Mouse (Mus musculus) splenic B cell, adult 2 months (primary cell): Measurements from ENCODE around the gene Ptov1.

ENCODE experiments used
- DNase-seq: peaks from one replicate; pipeline ENCODE4 v3.0.0-alpha.2; 2011; ENCODE audit warnings: low read depth, low spot score
- H3K27me3 ChIP-seq: 2 replicates; pipeline ENCODE4 v1.6.1; 2012; ENCODE audit warnings: mild to moderate bottlenecking, low read length, moderate library complexity, mixed read lengths; ENCODE audit not compliant: control insufficient read depth, poor library complexity, insufficient read depth, severe bottlenecking
- H3K36me3 ChIP-seq: 2 replicates; pipeline ENCODE4 v1.6.1; 2012; ENCODE audit warnings: mild to moderate bottlenecking, low read length, moderate library complexity, mixed read lengths; ENCODE audit not compliant: control insufficient read depth, poor library complexity, insufficient read depth, severe bottlenecking

The Ptov1 gene

DNA sequence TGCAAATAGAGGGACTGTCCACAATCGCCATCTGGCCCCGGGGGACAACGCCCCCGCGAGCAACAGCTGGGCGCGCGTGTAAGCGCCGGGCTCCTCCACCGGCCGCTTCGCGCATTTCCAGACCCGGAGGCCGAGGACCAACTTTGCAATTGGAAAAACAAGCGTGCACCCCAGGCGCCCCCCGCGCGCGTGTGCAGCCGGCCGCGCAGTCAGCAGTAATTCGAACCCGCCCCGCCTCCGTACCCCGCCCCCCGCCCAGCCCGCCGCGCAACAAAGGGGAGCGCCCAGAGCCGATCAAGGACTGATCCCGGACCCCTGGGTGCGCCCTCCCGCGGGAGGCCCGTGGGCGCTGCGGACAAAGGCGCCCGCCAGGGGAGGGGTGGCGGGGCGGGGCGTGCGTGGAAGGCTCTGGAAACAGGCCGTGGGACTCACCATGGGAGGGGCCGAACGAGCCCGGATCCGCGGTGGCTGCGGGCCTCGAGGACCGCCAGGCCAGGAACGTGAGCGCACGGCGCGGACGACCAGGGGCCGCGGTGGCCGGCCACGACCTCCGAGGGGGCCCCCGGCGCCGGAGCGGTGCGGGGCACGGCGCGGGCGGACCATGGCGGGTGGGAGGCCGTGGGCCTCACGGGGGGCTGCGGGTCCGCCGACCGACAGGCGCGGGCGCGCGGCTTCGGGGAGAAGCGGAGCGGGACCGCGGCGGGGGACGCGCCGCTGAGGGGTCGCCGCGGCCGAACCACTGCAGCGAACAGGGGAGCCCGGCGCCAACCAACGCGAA, 480 bp downstream of the Ptov1 start:
- DNase-seq, result peak; percentile 60
- Histone ChIP-seq H3K27me3 (no peaks in the 10 kb centered on the region), H3K36me3 (no peaks in the 10 kb centered on the region)

DNA sequence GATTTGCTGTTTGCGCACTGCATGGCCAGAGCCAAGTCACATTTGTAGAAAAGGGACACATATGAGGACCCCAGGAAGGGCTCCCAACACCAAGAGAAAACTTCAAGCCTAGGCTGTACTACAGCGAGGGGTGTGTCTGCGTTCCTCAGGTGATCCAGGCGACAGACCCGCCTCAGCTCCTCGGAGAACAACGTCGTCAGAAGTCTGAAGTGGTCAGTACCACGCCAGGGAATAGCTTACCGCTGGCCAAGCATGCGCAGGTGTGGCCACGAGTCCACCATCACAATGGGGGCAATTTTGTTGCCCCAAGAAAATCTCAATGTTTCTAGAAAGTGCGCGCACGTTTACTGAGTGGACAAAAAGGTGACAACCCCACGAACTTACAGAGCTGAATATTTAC, 1.1 kb downstream of the Ptov1 start:
- H3K27me3 ChIP-seq, result no peaks in the 10 kb centered on the region
- H3K36me3 ChIP-seq, result no peaks in the 10 kb centered on the region
- DNase-seq, result no peak

DNA sequence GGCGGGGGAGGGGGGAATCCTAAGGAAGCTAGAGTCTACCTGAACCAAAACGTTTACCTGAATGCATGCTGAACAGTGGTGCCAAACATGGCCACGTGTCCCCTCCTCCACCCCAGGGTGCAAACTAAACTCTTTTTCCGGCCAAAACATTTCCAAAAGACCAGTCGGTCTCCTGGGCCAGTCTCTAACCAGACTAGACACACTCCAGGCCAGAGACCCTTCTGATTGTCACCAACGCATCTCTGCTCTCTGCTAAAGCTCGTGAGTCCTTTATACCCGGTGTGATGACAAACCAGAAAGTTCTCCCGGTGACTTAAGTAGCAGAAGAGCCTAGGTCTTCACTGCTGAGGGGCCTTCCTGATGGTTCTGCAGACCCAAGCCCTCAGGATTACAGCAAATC, 1.8 kb downstream of the Ptov1 start:
- H3K36me3 ChIP-seq, result no peaks in the 10 kb centered on the region
- no peak for DNase-seq
- no peaks in the 10 kb centered on the region for H3K27me3 ChIP-seq

DNA sequence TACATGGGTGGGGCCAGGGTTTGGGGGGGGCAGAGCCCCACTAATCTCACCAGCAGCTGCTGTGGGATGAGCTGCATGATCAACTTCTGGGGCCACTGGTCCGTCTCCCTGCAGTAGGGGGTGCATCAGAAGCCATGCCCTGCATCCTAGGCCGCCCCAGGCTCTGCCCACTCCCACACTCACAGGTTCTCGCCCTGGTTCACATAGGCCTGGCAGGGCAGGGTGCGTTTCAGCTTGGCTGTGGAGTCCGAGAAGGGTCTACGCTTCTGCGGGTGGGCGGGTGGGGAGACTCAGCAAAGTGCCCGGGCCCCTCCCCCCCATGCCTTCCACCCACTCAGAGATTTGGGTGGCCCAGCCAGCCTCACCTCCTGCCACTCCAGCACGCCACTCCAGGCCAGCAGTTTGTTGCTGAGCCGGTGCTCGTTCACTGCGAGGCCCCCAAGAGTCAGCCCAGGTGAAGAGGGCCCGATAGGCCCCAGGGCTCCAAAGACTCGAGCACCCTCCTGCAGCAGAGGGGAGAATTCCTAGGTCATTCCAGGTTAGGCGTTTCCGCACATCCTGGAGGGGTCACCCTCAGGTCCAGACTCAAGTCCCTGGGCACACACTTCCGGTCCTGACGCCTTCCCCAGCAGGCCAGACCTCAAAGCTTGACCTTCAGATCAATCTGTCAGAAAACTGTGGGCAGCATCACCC, 2.4 kb downstream of the Ptov1 start:
- Histone ChIP-seq H3K27me3 (no peaks in the 10 kb centered on the region), H3K36me3 (no peaks in the 10 kb centered on the region)
- DNase-seq, result no peak

DNA sequence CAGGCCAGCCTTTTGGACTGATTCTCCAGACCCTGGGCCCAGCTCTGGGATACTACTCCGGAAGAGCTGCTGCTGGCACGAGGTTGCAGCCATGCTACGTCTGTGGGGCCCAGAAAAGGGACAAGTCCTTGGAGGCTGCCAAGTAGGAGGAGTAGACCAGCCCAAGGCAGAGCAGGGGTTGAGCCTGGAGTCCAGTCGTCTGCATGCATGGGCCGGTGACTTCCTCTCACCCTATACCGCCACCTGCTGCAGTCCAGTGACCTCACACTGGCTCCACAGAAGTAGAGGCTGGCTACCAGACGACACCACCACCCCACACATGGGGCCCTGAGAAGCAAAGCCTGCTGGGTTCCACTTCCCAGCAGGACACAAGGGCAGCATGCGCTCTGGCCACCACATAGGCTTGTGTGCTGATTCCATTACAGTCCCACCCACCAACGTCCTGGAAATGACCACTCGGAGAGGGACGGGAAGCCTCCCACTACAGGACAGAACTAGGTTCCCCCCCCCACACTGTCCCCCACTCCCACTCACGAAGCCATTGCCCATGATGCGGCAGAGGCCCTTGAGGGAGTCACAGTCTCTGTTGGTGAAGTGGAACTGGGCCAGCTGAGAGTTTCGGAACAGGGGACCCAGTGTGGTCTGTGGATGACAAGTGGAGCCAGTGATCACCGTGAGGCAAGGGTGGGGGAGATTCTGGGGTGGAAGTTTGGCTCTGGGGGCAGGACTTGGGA, 3.1 kb downstream of the Ptov1 start:
- peak; percentile 41 for DNase-seq

DNA sequence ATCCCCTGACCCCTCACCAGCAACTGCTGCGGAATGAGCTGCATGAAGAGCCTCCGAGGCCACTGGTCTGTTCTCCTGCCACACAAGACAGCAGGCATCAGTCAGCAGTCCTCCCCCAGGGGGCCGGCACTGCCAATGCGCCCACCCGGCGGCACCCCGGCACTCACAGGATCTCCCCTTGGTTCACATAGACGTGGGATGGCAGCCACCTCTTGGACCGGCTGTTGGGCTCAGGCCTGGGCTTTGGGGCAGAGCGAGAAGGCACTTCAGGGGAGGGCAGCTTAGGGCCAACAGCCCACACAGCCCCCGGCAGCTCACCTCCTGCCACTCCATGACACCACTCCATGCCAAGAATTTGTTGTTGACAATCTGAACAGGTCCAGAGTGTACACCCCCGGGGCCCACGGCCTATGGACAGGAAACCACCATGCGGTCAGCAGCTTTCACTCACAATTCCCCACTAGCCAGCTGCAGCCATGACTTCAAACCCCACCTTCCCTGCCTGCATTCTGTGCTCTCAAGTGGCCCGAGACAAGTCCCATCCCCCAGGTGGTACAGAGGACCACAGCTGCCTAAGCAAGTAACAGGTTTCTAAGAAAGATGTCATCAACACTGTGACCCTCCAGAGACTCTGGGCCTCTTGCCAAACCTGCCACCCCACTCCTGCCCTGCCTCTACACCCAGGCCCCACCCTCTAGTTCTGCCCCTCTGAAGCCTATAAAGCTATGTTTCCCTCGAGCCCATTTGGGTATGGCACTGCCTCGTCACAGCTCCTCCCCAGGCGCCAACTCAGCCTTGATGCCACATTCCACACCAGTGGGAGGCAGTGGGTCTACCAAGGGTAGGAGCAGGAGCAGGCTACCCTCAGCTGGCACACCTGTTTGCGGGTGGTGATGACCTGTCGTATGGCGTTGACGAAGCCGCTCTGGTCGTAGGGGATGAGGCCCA, 4.7 kb downstream of the Ptov1 start:
- no peak for DNase-seq
- Histone ChIP-seq H3K36me3 (no peaks in the 10 kb centered on the region), H3K27me3 (no peaks in the 10 kb centered on the region)

More for the DNA sequence above, 3.1 kb downstream of the Ptov1 start:
- no peaks in the 10 kb centered on the region for H3K36me3 ChIP-seq
- H3K27me3 ChIP-seq, result no peaks in the 10 kb centered on the region

DNA sequence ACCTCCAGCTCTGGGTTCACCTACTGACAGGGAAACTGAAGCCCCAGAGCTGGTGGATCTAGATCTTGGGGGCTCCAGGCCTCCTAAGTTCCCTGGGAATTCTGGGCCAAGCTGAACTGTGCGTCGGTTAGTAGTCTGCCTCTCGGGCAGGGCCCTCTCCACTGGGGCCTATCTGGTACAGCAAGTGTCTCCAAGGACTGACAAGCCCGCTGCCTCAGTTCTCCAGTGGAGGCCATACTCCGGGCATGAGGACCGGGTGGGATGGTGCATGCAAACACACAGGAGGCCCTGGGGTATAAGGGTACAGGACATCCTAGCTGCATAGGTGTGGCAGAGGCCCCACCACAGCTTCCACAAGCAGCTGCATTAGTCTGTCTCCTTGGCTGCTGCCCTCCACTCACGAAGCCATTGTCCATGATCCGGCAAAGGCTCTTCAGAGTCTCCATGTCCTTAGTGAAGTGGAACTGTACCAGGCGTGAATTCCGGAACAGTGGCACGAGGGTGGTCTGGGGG, 5.5 kb downstream of the Ptov1 start:
- no peak for DNase-seq
- Histone ChIP-seq H3K27me3 (no peaks in the 10 kb centered on the region), H3K36me3 (no peaks in the 10 kb centered on the region)

DNA sequence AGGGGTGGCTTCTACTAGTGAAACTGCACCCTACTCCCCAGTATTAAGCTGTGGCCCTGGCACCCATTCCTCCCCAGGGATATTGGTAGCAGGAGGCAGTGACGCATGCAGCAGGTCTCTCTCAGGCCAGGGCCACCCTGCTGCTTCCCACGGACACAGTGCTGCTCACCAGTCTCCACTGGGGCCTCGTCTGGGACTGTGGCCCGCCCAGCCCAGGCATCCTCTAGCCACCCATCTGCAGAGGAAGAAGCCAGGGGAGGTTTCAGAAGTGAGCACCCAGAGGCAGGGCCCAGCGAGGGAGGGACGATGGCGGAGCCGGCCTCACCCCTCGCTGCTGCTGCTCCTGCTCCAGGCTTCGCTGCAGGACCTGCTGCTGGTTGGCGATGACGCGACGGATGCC, 6.4 kb downstream of the Ptov1 start:
- Histone ChIP-seq H3K27me3 (no peaks in the 10 kb centered on the region), H3K36me3 (no peaks in the 10 kb centered on the region)
- DNase-seq, result no peak

DNA sequence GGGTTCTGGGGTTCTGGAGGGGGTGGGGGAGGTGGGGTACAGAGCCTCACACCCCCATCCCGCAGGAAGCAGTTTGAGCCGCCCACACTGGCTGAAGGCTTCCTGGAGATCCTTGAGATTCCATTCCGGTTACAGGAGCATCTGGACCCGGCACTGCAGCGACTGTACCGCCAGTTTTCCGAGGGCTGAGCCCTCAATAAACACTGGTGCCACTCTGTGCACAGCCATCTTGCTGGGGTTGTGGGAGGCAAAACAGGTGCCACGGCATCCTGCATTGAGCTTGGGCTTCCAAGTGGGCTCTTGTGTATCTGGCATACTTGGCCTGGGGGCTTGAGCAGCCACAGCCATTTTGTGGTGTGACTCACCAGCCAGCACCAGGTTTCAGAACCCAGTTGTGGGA, 7.2 kb downstream of the Ptov1 start:
- no peak for DNase-seq
- H3K36me3 ChIP-seq, result no peaks in the 10 kb centered on the region
- no peaks in the 10 kb centered on the region for H3K27me3 ChIP-seq

DNA sequence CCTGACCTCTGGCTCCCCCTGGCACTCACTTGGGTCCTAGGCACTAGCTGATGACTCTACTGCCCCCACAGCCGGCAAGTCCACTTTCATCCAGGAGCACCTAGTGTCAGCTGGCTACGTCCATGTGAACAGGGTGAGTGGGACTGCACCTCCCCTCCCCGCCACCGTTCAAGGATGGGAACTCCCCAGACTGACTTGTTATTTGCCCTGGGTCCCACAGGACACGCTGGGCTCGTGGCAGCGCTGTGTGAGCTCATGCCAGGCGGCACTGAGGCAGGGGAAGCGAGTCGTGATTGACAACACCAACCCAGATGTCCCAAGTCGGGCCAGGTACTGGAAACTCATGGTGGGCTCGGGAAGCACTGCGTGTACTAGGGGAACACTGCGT, 8.2 kb downstream of the Ptov1 start:
- DNase-seq, result no peak
- no peaks in the 10 kb centered on the region for H3K27me3 ChIP-seq
- no peaks in the 10 kb centered on the region for H3K36me3 ChIP-seq

DNA sequence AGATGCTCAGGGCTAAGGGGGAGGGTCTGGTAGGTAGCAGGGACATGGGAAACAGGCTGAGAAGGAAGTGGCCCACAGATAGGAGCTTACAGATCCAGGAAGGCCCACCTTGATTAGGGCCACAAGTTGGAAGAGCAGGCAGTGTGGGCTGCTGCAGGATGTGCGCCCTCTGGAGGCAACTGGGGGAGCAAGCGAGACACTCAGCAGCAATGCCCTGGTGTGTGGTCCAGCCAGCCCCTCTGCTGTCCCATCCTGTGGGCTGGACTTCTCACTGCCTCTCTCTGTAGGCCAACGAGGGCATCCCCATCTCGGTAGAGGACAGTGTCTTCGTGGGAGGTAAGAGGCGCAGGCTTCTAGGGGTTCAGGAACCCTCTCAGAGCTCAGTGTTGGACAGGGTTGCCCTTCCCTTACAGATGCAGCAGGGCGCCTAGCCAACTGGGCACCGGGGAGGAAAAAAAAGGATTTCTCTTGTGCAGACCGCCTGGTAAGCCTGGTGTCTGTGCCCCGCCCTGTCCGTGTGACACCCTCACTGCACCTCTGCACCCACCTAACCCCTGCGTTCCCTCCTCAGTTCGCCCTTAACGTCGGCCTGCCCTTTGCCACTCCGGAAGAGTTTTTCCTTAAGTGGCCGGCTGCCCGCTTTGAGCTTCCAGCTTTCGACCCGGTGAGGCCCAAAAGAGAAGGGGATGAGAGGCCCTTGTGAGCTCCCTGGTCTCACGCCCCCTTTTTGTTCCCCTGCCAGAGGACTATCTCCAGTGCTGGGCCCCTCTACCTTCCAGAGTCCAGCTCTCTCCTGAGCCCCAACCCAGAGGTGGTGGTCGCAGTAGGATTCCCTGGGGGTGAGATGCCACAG, 8.8 kb downstream of the Ptov1 start:
- Histone ChIP-seq H3K36me3 (no peaks in the 10 kb centered on the region), H3K27me3 (no peaks in the 10 kb centered on the region)
- peak; percentile 78 for DNase-seq

DNA sequence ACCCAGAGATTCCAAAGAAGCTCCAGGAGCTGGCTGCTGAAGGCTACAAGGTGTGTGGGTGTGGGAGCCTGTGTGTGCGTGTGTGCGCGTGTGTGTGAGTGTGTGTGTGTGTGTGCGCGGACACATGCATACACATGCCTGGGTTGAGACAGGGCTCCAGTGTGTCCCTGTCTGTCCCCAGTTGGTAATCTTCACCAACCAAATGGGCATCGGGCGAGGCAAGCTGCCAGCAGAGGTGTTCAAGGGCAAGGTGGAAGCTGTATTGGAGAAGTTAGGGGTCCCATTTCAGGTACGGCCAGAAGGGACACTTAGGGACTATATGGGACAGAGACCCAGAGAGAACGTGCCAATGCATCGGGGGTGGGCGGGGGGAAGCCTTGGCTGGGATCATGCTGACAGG, 9.7 kb downstream of the Ptov1 start:
- no peaks in the 10 kb centered on the region for H3K36me3 ChIP-seq
- no peaks in the 10 kb centered on the region for H3K27me3 ChIP-seq
- no peak for DNase-seq

DNA sequence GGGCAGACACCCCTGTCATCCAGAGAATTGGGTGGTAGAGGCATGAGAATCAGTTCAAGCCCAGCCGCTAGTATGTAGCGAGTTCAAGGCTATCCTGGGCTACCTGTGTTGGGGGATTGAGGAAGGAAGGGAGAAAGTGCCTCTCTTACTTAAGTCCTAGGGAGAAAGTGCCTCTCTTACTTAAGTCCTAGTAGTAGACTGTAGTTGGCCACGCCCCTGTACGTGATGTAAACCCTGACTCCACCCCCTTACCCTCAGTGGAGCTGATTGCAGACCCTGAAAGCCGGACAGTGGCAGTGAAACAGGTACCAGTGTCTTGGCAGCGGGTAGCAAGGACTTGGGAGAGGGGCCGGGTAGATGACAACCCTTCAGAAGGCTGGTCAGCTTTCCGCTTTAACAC, 11.7 kb downstream of the Ptov1 start:
- DNase-seq, result peak; percentile 63

More for the DNA sequence above, 11.7 kb downstream of the Ptov1 start:
- Histone ChIP-seq H3K27me3 (no peaks in the 10 kb centered on the region), H3K36me3 (no peaks in the 10 kb centered on the region)
